Mouse (Mus musculus): ENCODE measurements at regions not wholly inside any gene's neighbourhood (a gene's known extent, or its start where the extent isn't known, plus 50 kb on each side); places are given as distances from the start of the nearest gene placed in this dataset.
A peak's percentile ranks its signal among the peaks of the same experiment; 100 is the strongest.

DNA sequence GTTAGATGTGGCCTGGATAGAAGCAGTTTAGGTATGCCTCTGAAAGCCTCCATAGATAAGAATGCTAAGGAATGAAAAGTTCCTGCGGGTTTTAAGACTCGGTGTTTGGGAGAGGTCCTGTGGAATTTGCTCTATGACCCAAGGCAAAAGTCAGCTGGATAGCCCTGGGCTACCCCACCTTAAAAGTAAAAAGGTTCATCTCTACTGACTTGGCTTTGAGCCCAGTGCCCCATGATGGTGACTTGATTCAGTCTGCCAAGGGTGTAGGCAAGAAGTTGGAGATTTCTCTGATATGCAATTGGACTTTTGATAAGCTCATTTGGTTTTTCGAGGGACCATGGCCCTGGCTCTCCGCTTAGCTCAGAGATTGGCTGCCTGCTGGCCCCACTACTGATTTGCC is 78.8 kb upstream of the Herc3 start:
- DNase-seq (ENCODE audit: low spot score) = no peak

DNA sequence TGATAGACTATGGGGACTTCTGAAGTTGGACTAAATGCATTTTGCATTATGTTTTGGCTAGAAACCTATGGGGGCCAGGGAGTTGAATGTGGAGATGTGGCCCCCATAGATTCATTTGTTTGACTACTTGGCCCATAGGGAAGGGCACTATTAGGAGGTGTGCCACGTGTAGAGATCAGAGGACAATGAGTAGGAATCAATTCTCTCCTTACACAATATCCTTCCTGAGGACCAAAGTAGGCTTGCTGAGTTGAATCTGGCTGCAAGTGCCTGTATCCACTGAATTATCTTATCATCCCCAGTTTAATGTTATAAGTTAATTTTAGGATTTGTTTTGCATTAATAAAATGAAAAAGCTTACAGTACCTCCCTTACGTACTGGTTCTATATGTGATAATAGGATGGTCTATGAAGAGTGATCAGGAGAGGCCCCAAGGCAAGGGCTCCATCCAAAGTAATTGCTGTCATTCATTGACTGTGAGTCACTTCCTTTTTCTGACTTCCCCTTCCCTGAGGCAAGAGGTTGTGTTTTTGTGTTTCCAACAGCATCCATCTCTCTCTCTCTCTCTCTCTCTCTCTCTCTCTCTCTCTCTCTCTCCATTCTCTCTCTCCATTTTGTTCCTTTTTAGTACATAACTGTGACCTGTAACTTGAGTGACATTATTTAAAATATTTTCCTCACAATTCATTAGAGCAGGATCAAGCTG is 74.8 kb upstream of the Herc3 start:
- DNase-seq (ENCODE audit: low spot score) = no peak

DNA sequence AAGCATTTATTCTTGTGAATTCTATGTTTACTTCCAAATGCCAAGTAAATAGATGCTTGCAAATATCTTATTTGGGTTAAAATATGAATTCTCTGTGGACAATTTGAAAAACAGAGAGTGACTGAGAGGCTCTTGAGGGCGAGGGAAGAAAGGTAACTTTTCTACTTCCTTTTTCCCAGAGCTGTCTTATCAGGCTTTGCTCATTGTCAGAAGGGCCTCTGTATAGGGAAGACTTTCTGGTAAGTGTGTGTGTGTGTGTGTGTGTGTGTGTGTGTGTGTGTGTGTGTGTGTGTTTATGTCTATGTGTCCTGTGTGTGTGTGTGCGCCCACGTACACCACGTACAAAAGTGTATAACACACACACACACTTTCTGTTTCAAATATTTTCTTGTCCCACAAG is 73.9 kb upstream of the Herc3 start:
- DNase-seq (ENCODE audit: low spot score) = no peak

DNA sequence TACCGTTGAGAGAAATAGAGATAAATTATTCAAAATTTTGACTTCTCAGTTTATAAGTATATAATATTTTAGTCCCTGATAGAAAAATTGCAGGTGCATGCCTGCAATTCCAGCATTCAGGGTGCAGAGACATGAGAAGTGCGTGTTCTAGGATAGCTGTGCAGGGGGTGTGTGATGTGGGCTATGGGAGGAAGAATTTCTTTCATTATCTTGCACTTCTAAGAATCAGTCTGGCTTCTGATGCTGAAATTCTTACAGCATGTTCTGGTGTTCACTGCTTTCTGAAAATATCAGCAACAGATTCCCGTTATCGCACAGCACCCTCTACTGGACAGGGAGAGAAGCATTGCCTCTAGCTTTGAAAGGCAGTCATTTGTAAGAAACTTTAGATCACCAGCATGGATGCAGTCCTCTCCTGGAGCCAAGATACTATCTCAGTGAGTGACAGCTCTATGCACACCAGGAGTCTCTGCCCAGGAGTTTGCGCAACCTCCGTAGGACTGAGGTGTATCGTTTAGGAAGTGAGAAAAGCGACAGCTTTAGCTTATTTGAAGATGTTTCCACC is 60.5 kb upstream of the Herc3 start:
- peak; percentile 51 for DNase-seq (ENCODE audit: low spot score)

DNA sequence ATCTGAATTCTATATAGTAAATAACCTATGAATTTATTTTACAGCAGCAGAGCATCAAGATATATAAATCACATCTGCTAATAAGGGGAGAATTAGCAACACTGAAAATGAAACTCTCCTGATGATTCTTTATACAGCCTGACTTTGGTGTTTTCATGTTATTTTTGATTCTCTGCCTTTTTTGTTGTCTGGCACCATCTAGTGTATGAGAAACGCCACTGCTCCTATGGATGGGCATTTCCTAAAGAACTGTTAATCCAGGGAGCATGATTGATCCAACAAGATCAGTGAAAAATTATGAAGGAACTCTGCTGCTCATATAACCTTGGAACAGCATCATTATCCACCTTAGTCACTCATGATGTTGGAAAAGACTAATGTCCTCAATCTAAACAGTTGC is 59.3 kb upstream of the Herc3 start:
- peak; percentile 66 for DNase-seq (ENCODE audit: low spot score)

All from layer of hippocampus, adult 11-12 months (tissue).